Mouse (Mus musculus) E14TG2a.4 (cell line): ENCODE measurements at regions not wholly inside any gene's neighbourhood (a gene's known extent, or its start where the extent isn't known, plus 50 kb on each side); places are given as distances from the start of the nearest gene placed in this dataset.

ENCODE experiments used
- H3K27me3 ChIP-seq: 2 replicates; pipeline ENCODE4 v1.6.1; 2014; ENCODE audit warnings: low read length, control low read depth; ENCODE audit not compliant: insufficient read depth
- H3K36me3 ChIP-seq: 2 replicates; pipeline ENCODE4 v1.6.1; 2014; ENCODE audit warnings: low read length, control low read depth; ENCODE audit not compliant: insufficient read depth
- H3K4me1 ChIP-seq: replicated peaks from 2 replicates; pipeline ENCODE4 v1.6.1; 2014; ENCODE audit warnings: low read depth, low read length, control low read depth
- H3K4me3 ChIP-seq: replicated peaks from 2 replicates; pipeline ENCODE4 v1.5.1; 2014; ENCODE audit warnings: mild to moderate bottlenecking, low read length
- H3K9me3 ChIP-seq: 2 replicates; pipeline ENCODE4 v1.6.1; 2014; ENCODE audit warnings: low read length, control low read depth
- CTCF ChIP-seq: conservative IDR thresholded peaks from 2 replicates; pipeline ENCODE4 v1.5.1; 2014; ENCODE audit warnings: low read length
- NANOG ChIP-seq: IDR thresholded peaks from 2 replicates; pipeline ENCODE4 v1.6.1; 2014; ENCODE audit warnings: borderline replicate concordance, low read length, mixed read lengths
- POU5F1 ChIP-seq: IDR thresholded peaks from 2 replicates; pipeline ENCODE4 v1.6.1; 2014; ENCODE audit warnings: low read length, borderline replicate concordance

- H3K36me3 ChIP-seq, result no peaks in the 10 kb centered on the region
- no peak overlapping the region for H3K4me3 ChIP-seq
- H3K4me1 ChIP-seq, result no peaks in the 10 kb centered on the region
- TF ChIP-seq POU5F1 (no peak), CTCF (no peak), NANOG (no peak)
- H3K9me3 ChIP-seq, result no peaks in the 10 kb centered on the region
- no peaks in the 10 kb centered on the region for H3K27me3 ChIP-seq
Measured at GRCm38 (mm10) chr3:42199206-42199605, 456.8 kb downstream of the D3Ertd751e start.

- Histone ChIP-seq H3K27me3 (no peaks in the 10 kb centered on the region), H3K9me3 (no peaks in the 10 kb centered on the region), H3K4me1 (no peaks in the 10 kb centered on the region), H3K36me3 (no peaks in the 10 kb centered on the region), H3K4me3 (no peak overlapping the region)
- TF ChIP-seq NANOG (no peak), POU5F1 (no peak), CTCF (no peak)
Measured at GRCm38 (mm10) chr3:42201373-42201772, 459.0 kb downstream of the D3Ertd751e start.

- Histone ChIP-seq H3K4me1 (no peaks in the 10 kb centered on the region), H3K9me3 (no peaks in the 10 kb centered on the region), H3K36me3 (no peaks in the 10 kb centered on the region), H3K4me3 (no peak overlapping the region), H3K27me3 (no peaks in the 10 kb centered on the region)
- TF ChIP-seq NANOG (no peak), CTCF (no peak), POU5F1 (no peak)
Measured at GRCm38 (mm10) chr3:42205640-42206039, 463.2 kb downstream of the D3Ertd751e start.

GRCm38 (mm10) chr3:42211420-42211819, 469.0 kb downstream of the D3Ertd751e start:
- no peak overlapping the region for H3K4me3 ChIP-seq
- H3K27me3 ChIP-seq, result no peaks in the 10 kb centered on the region
- H3K36me3 ChIP-seq, result no peaks in the 10 kb centered on the region
- H3K9me3 ChIP-seq, result no peaks in the 10 kb centered on the region
- TF ChIP-seq NANOG (no peak), POU5F1 (no peak), CTCF (no peak)
- H3K4me1 ChIP-seq, result no peaks in the 10 kb centered on the region

GRCm38 (mm10) chr3:42212456-42212855, 470.0 kb downstream of the D3Ertd751e start:
- TF ChIP-seq NANOG, result no peak
- no peak for TF ChIP-seq POU5F1
- no peak for TF ChIP-seq CTCF
- Histone ChIP-seq H3K9me3 (no peaks in the 10 kb centered on the region), H3K36me3 (no peaks in the 10 kb centered on the region)

GRCm38 (mm10) chr3:42213163-42213562, 470.8 kb downstream of the D3Ertd751e start:
- no peaks in the 10 kb centered on the region for H3K36me3 ChIP-seq
- no peak for TF ChIP-seq POU5F1
- TF ChIP-seq CTCF, result no peak
- TF ChIP-seq NANOG, result no peak
- H3K4me3 ChIP-seq, result no peak overlapping the region
- no peaks in the 10 kb centered on the region for H3K4me1 ChIP-seq
- H3K9me3 ChIP-seq, result no peaks in the 10 kb centered on the region
- H3K27me3 ChIP-seq, result no peaks in the 10 kb centered on the region

More at GRCm38 (mm10) chr3:42212456-42212855, 470.0 kb downstream of the D3Ertd751e start:
- Histone ChIP-seq H3K4me3 (no peak overlapping the region), H3K27me3 (no peaks in the 10 kb centered on the region), H3K4me1 (no peaks in the 10 kb centered on the region)

- H3K36me3 ChIP-seq, result no peaks in the 10 kb centered on the region
- H3K4me3 ChIP-seq, result no peak overlapping the region
- no peak for TF ChIP-seq CTCF
- TF ChIP-seq NANOG, result no peak
- no peaks in the 10 kb centered on the region for H3K9me3 ChIP-seq
- H3K4me1 ChIP-seq, result no peaks in the 10 kb centered on the region
- H3K27me3 ChIP-seq, result no peaks in the 10 kb centered on the region
Measured at GRCm38 (mm10) chr3:42214624-42215276, 472.3 kb downstream of the D3Ertd751e start.

- TF ChIP-seq CTCF (no peak), POU5F1 (no peak), NANOG (no peak)
- Histone ChIP-seq H3K36me3 (no peaks in the 10 kb centered on the region), H3K9me3 (no peaks in the 10 kb centered on the region), H3K4me1 (no peaks in the 10 kb centered on the region), H3K27me3 (no peaks in the 10 kb centered on the region), H3K4me3 (no peak overlapping the region)
Measured at GRCm38 (mm10) chr3:42218719-42219118, 476.3 kb downstream of the D3Ertd751e start.

- H3K4me3 ChIP-seq, result no peak overlapping the region
- H3K4me1 ChIP-seq, result no peaks in the 10 kb centered on the region
- H3K27me3 ChIP-seq, result no peaks in the 10 kb centered on the region
- TF ChIP-seq CTCF (no peak), NANOG (no peak), POU5F1 (no peak)
- H3K9me3 ChIP-seq, result peaks cover 35% of the 10 kb centered on the region
- no peaks in the 10 kb centered on the region for H3K36me3 ChIP-seq
Measured at GRCm38 (mm10) chr3:42227679-42228398, 485.4 kb downstream of the D3Ertd751e start.
